Mouse (Mus musculus): ENCODE measurements around the gene Dlx3.
A peak's percentile ranks its signal among the peaks of the same experiment; 100 is the strongest.

Gene Dlx3

GRCm38 (mm10) chr11:95125366-95125948 is 5.5 kb downstream of the Dlx3 start:
- DNase-seq, result no peak

DNA sequence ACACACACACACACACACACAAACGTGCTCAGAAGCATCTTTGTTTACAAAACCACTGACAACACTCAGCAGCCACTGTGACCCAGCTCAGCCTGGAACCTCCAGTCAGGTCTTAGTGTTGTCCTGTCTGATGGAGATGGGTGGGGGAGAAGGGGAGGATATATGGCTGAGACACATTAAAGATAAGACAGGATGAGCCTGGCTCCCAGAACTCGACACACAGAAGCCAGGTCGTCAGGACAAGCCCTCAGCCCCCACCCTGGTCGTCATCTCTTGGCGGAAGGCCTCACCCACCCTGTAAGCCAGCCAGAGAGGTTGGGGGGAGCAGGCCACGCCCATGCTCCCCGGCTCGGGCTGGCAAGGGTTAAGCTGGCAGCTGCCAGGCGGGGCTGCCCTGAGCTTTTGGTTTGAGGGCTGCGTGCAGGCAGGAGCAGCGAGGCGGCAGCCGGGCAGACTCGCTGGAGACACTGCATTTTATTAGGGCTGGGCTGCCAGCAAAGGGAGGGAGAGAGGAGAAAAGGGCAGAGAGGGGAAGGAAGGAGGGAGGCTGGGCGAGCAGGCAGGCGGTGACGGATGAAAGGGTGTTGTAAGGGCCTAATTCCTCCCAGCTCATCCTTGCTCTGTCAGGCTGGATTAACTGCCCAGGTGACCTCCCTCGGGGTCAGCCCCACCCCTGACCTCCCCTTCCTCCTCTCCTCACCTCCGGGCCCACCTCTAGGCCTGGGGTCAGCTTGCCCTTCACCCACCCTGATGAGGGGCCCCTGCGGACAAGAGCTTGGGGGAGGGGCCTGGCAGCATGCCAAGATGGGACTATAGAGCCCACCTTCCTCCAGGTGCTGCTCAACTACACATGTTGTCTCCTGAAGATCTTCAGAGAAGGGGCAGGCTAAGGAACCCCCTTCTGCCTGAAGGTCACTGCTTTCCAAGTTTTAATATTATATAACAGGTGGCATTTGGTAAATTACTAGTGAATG is 6.6 kb downstream of the Dlx3 start:
- peak; percentile 76 to 81 for DNase-seq

DNA sequence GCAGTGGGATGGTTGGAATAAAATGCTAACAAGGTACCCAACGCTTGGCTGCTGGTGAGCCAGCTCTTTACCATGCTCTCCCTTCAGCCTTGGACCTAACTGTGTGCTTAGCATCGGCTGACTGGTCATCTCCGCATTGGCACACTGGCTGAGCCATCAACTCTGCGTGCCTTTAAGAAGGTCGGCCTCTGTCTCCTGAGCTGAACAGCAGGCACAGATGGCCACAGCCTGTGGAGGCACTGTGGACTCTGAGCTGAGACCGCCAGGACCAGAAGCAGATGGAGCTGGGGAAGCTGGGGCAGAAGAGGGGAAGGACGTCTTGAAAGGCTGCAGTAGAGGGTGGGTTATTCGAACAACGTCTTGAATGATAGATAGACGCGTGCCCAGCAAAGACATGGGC is 8.4 kb downstream of the Dlx3 start:
- DNase-seq, result peak; percentile 62 to 75

DNA sequence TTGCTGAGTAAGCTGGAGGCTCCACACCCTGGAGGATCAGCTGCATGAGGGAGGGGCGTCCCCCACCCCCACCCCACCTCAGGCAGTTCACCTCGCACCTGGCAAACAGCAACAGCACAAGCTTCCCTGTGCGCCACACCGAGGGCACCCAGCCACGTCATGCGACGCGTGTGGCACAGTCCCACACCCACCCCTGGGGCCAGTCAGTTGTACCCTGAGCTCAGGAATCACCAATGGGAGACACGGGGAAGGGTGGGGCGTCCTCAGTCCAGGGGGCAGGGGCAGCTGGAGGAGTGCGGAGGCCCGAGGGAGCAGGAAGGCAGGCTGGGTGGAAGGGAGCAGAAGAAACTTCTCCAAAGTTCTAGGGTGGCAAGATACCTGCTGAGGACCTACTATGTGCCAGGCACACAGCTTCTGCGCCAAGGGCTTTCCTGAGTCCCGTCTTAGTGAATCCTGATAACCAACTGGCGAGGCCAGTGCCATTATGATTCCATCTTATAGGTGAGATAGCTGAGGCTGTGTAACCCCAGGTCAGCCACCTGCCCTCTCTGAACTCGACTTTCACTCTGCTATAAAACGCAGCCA is 10.8 kb downstream of the Dlx3 start:
- no peak for DNase-seq

DNA sequence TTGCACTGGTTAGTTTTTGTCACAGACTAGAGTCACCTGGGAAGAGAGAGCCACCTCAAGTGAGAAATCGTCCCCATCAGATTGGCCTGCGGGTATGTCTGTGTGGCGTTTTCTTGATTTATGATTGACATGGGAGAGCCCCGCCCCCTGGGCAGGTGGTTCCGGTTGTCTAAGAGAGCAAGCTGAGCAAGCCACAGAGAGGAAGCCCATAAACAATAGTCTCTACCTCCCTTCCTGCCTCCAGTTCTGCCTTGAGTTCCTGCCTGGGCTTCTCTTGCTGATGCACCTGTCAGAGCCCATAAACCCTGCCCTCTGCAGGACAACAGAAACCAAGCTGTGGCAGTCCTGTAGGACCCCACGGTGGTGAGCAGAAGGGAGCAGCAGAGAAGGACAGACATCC is 13.4 kb downstream of the Dlx3 start:
- no peak for DNase-seq

- DNase-seq, result no peak
Measured at GRCm38 (mm10) chr11:95137281-95137680, 17.4 kb downstream of the Dlx3 start.

DNA sequence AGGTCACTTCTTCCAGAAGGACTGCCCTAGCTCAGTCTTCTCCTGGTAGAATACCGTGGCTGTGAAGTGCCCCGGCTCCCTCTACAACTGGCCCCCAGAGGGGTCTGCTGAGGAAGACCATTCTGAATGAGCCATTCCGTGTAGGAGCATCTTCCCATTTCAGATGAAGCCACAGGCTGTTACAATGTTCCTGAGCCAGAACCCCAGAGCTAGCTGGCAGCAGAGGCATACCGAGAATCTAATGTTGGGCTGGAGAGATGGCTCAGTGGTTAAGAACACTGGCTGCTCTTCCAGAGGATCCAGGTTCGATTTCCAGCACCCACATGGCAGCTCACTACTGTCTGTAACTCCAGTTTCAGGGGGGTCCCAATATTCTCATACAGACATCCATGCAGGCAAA is 20.0 kb downstream of the Dlx3 start:
- DNase-seq, result peak; percentile 63 to 68

DNA sequence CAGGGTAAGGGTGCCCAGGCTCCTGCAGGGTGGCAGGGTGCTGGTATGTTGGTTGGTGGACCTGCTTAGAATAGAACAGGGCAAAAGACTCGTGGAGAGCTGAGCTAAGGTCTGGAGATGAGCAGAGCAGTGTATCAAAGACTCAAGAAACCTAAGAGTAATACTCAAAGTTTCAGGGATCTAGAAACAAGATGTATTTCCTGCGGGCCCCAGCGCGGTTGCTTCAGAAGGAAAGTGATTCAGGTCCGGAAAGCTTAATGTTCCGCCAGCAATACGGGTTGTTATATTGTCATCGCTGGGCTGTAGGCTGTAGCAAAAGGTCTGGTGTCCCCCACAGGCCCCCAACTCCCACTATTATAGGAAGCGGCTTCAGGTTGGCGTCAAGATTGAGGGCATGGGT is 22.3 kb downstream of the Dlx3 start:
- no peak for DNase-seq

- peak; percentile 68 to 76 for DNase-seq
Measured at GRCm38 (mm10) chr11:95142980-95143575, 23.2 kb downstream of the Dlx3 start.

DNA sequence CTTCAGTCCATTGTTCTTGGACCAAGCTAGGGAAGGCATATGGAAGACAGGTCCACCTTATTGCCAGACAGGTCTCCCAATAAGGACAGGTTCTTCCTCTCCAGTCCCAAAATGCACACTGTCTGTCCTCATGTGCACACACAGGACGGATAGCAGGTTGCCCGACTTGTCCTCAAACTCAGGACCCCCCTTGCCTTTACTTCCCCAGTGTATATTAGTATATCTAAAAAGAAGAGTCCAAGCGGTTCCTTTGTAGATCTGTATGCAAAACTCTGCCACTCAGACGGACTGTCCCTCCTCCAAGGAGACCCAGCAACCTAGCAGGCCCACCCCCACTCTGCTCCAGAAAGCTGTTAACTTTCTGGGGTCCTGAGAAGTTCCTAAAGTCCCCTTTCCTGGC is 23.7 kb downstream of the Dlx3 start:
- DNase-seq, result no peak

DNA sequence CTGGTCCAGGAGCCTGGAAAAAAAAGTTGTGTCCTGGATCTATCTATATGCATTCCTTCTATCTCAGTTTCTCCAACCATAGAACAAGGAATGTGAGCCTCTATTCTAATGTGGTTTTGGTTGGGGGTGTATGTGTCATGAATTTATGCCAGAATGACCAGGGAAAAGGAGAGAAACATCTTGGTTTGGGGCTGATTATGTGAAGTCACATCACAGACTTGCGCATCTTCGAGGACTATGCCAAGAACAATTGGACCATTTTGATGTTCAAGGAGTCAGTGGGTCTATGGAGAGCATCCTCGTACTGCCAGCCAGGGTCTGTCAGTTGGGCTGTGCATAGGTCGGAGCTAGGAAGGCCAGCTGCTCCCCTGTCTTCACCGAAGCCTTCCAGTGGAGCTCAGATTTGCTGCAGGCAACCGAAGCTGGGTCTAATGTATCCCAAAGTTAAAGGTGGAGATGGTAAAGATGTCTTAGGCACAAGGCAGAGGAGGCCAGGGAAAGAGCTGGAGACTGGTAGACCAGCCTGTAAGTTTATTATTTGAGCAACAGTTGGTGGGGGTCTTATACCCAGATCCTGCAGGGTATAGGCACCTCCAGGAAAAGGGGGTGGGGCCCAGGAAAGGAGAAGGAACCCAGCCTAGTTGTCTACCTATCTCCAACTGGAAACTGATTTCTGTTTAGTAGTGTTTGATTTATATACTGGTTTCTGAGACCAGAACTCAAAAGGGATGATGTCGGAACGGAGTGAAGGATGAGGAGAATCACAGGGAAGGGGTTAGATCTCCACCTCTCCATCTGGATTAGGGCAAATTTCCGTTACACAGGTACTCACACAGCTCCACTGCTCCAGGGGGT is 24.4 kb downstream of the Dlx3 start:
- DNase-seq, result no peak

DNA sequence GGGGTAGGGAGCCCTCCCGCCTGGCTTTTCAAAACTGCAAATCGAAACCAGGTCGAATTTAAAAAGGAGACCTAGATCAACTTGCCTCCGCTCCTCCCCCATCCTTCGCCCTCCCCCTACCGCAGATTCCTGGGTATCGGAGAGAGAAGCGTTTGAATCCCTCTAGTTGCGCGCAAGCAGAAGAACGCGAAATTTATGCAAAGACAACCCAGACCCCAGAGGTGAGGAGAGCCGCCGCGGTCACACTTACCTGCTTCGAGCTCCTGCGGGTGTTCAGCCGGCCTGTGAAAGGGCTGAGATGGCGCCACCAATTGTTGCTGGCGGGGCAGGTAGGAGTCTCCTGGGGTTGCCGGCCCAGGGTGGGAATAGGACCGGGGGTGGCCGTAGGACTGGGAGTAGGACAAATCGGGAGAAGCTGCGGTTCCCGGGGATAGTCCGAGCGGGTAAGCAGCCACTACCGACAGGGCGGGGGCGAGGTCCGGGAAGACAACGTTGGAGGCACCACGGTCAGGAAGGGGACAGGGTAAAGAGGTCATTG is 25.1 kb downstream of the Dlx3 start:
- DNase-seq, result no peak

DNA sequence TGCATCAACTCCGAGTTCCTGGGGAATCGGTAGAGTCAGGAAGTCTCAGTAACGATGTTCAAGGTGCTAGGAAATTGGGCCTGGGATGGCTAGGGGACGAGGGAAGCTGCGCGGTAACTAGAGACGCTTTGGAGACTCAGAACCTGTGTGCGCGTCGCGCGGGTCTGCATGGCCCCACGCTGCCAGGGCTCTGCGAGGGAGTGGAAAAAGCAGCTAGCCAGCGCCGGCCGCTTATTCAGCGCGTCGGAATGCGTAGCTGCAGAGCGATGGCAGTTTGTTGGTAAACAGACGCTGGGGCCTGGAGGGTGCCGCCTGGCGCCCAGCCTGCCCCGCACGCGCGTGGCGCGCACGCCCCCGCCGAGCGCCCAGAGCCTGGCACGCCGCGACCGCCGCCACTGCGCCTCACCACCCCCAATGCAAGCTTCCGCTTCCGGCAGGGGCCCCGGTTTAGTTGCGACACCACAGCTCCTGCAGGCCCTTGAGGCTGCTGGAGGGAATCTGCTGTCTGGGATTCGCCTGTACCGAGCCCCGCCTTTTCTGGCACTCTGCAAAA is 26.0 kb downstream of the Dlx3 start, which contains the start of gene Dlx4:
TSS of gene Dlx4 (minus strand) at position 413 of the 553 bp plus-strand sequence.
- DNase-seq, result peak; percentile 60 to 67

DNA sequence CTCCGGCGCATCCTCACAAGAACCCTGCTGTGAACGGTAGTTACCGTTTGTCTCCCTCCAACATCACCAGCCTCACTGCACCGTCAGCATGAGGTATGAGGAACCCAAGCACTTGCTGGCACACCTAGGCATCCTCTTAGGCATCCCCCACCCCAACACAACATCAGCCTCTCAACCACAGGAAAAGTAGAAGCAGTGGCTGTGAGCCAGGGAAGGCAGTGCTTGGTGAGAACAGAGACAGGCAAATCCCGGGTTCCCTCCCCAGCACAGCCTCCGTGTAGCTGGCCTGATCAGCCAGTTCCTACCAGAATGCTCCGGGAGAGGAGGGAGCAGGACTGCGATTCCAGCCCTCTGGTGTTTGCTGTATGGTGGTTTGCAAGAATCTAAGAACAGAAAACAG is 28.8 kb downstream of the Dlx3 start:
- no peak for DNase-seq

- no peak for DNase-seq
Measured at GRCm38 (mm10) chr11:95149462-95150268, 29.7 kb downstream of the Dlx3 start.

GRCm38 (mm10) chr11:95150269-95151049 is 30.5 kb downstream of the Dlx3 start:
- DNase-seq, result peak; percentile 68 to 78

GRCm38 (mm10) chr11:95153116-95153515 is 33.2 kb downstream of the Dlx3 start:
- DNase-seq, result peak in 1 of 2 experiments; percentile 34

DNA sequence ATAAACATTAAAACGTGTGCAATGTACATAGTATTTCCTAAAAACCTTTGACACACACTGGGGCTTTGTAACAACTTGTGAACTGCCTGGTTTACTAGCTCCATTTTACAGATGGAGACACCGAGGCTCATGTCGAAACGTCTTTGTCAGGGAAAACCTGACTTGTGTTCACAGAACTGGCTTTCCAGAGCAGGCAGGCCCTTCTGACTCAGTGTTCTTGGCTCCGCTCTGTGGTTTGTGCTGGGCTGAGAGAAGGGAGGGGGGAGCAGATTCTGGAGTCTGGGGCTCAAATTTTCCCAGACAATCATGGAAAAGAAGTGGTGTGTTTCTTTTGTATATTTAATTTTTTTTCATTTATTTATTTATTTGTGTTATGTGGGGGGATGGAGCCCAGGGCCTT is 33.8 kb downstream of the Dlx3 start:
- no peak for DNase-seq

- no peak for DNase-seq
Measured at GRCm38 (mm10) chr11:95155511-95155910, 35.6 kb downstream of the Dlx3 start.

DNA sequence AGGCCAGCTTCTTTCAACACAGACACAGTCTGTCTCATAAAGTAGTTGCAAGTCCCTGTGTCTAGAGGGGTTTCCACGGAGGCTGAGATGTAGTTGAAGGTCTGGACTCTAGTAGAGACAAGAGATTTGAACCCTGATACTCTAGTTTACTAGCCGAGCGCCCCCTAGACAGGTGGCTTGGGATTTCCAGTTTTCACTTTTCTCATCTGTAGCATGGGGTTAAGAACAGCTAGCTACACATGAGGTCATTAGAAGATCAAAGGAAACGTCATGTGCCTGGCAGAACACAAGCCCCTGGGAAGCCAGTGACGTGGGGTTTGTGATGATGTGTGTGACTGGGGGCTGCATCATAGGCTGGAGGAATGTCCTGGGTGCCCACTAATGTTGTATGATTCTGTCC is 37.4 kb downstream of the Dlx3 start:
- DNase-seq, result no peak

All from cerebellum, postnatal 10 days (tissue).